Mouse (Mus musculus): ENCODE measurements around the gene Pop4. TPM values are rescaled to one million over a fixed set of nuclear protein-coding genes. Genes with fewer than 3 reads are reported as not detected.
A peak's percentile ranks its signal among the peaks of the same experiment; 100 is the strongest.

The Pop4 gene
- polyA plus RNA-seq, 1 experiment from 2014 or later = 33.3 TPM

GRCm38 (mm10) chr7:38242417-38242816 is 28.8 kb downstream of the Pop4 start:
- Histone ChIP-seq H3K9ac (no peak overlapping the region), H3K9me3 (replicated peaks) (no peaks in the 10 kb centered on the region), H3K4me1 (replicated peaks) (no peaks in the 10 kb centered on the region), H3K27me3 (no peaks in the 10 kb centered on the region), H3K36me3 (no peaks in the 10 kb centered on the region), H3K4me3 (no peak overlapping the region), H3K4me2 (no peak overlapping the region), H3K27ac (no peak overlapping the region)
- 74% methylated on average over 4 of the region's 4 CpGs for WGBS
- no peak for ATAC-seq (replicated peaks; ENCODE audit: insufficient number of reproducible peaks, insufficient read depth, low FRiP score, low read depth)

GRCm38 (mm10) chr7:38237140-38237539 is 34.1 kb downstream of the Pop4 start:
- Histone ChIP-seq H3K36me3 (no peaks in the 10 kb centered on the region), H3K9me3 (replicated peaks) (no peaks in the 10 kb centered on the region), H3K27ac (no peak overlapping the region), H3K4me3 (no peak overlapping the region), H3K27me3 (no peaks in the 10 kb centered on the region), H3K4me1 (replicated peaks) (no peaks in the 10 kb centered on the region), H3K4me2 (no peak overlapping the region), H3K9ac (no peak overlapping the region)
- no peak for ATAC-seq (replicated peaks; ENCODE audit: insufficient number of reproducible peaks, insufficient read depth, low FRiP score, low read depth)

DNA sequence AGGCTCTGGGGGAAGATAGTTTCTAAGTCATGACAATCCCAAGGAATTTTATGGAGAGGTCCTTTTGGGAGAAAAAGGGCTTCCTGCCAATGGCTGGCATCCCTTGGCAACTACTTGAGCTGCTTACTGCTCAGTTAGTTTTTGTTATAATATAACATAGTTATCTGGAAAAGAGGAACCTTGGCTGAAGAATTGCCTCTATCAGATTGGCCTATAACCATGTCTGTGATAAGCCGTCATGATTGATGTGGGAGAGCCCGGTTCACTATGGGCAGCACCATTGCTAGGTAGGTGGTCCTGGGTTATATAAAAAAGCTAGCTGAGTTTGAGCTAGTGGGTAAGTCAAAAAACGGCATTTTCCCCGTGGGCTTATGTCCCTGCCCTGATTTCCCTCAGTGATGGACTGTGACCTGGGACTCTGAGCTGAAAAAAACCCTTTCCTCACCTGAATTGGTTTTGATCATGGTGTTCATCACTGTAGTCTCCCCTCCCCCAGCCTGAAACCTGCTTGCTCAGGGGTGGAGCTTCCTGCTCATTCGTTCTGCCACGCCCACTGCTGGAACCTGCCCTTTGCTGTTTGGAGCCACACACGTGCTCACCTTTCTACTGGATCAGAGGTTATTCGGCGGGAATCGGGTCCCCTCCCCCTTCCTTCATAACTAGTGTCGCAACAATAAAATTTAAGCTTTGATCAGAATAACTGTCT is 34.7 kb downstream of the Pop4 start:
- H3K27me3 ChIP-seq = no peaks in the 10 kb centered on the region
- 35% methylated on average over 11 of the region's 11 CpGs for WGBS
- ATAC-seq (replicated peaks; ENCODE audit: insufficient number of reproducible peaks, insufficient read depth, low FRiP score, low read depth) = no peak
- H3K4me3 ChIP-seq = no peak overlapping the region
- H3K9me3 ChIP-seq (replicated peaks) = no peaks in the 10 kb centered on the region
- H3K4me1 ChIP-seq (replicated peaks) = no peaks in the 10 kb centered on the region
- H3K4me2 ChIP-seq = no peak overlapping the region
- no peak overlapping the region for H3K27ac ChIP-seq
- H3K36me3 ChIP-seq = no peaks in the 10 kb centered on the region
- no peak overlapping the region for H3K9ac ChIP-seq

DNA sequence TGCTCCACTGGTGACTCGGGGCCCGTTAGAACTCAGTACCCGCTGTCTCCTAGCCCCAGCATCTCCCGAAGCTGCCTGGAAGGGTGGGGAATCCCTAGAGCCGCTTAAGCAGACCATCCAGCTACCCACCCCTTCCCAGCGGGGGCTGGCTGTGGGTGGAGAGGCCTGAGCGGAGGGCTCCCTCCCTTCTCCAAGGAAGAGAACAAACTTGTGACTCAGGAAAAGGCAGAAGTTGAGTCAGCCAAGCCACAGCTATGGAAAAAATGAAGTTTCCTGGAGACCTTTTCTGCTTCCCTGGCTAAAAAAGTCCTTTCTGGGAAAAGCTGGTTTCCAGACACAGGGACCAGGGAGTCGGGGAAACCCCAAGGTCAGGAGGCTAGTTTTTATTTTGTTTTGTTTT is 40.9 kb downstream of the Pop4 start:
- H3K4me3 ChIP-seq = no peak overlapping the region
- H3K9me3 ChIP-seq (replicated peaks) = no peaks in the 10 kb centered on the region
- H3K4me2 ChIP-seq = no peak overlapping the region
- 15% methylated on average over 8 of the region's 8 CpGs for WGBS
- H3K36me3 ChIP-seq = no peaks in the 10 kb centered on the region
- peaks cover 7% of the 10 kb centered on the region; the same call in 1 of the 2 replicates for H3K27me3 ChIP-seq
- no peak overlapping the region for H3K9ac ChIP-seq
- no peak for ATAC-seq (replicated peaks; ENCODE audit: insufficient number of reproducible peaks, insufficient read depth, low FRiP score, low read depth)
- H3K27ac ChIP-seq = 0 out of 2 replicates have a peak overlapping the region, but pooled peaks have one; percentile 12
- peaks cover 25% of the 10 kb centered on the region for H3K4me1 ChIP-seq (replicated peaks)

GRCm38 (mm10) chr7:38228329-38228728 is 42.9 kb downstream of the Pop4 start:
- H3K27ac ChIP-seq = peak overlapping the region; percentile 10; the same call in 1 of the 2 replicates
- H3K4me2 ChIP-seq = peak overlapping the region; percentile 88
- peaks cover 28% of the 10 kb centered on the region for H3K4me1 ChIP-seq (replicated peaks)
- 26% methylated on average over 8 of the region's 8 CpGs for WGBS
- H3K4me3 ChIP-seq = peak overlapping the region; percentile 83
- H3K9ac ChIP-seq = peak overlapping the region; percentile 82
- no peaks in the 10 kb centered on the region for H3K9me3 ChIP-seq (replicated peaks)
- no peaks in the 10 kb centered on the region for H3K36me3 ChIP-seq
- H3K27me3 ChIP-seq = peaks cover 7% of the 10 kb centered on the region; the same call in 1 of the 2 replicates
- no peak for ATAC-seq (replicated peaks; ENCODE audit: insufficient number of reproducible peaks, insufficient read depth, low FRiP score, low read depth)

DNA sequence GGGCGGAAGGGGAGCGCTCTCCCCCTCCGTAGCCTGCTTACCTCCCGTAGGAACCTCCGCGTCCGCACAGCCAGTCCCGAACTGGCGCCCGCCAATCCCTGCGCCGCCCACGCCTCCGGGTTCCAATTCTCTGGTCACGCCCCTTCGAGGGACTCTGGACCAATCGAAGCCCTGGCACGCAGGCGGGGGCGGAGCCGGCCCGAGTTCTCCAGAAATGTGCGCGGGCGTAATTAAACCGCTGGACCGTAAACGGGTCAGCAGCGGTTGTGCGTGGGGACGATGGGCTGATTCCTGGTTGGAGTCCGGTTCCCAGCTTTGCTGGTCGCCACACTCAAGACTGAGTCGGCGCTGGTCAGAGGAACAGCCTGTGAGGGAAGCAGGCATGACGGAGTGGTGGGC is 43.3 kb downstream of the Pop4 start, which contains the start of gene Plekhf1:
TSS of gene Plekhf1 (minus strand) at position 117 of the 399 bp plus-strand sequence.
- under 1% methylated on average over 36 of the region's 36 CpGs for WGBS
- Histone ChIP-seq H3K4me3 (peak within 1 kb of the TSS; percentile 83), H3K27ac (peak within 1 kb of the TSS; percentile 90), H3K36me3 (no peaks in the 10 kb centered on the region), H3K4me1 (replicated peaks) (peaks cover 28% of the 10 kb centered on the region), H3K4me2 (peak within 1 kb of the TSS; percentile 88), H3K9me3 (replicated peaks) (no peaks in the 10 kb centered on the region), H3K9ac (peak within 1 kb of the TSS; percentile 82), H3K27me3 (peaks cover 7% of the 10 kb centered on the region; the same call in 1 of the 2 replicates)
- ATAC-seq (replicated peaks; ENCODE audit: insufficient number of reproducible peaks, insufficient read depth, low FRiP score, low read depth) = peak; percentile 89

DNA sequence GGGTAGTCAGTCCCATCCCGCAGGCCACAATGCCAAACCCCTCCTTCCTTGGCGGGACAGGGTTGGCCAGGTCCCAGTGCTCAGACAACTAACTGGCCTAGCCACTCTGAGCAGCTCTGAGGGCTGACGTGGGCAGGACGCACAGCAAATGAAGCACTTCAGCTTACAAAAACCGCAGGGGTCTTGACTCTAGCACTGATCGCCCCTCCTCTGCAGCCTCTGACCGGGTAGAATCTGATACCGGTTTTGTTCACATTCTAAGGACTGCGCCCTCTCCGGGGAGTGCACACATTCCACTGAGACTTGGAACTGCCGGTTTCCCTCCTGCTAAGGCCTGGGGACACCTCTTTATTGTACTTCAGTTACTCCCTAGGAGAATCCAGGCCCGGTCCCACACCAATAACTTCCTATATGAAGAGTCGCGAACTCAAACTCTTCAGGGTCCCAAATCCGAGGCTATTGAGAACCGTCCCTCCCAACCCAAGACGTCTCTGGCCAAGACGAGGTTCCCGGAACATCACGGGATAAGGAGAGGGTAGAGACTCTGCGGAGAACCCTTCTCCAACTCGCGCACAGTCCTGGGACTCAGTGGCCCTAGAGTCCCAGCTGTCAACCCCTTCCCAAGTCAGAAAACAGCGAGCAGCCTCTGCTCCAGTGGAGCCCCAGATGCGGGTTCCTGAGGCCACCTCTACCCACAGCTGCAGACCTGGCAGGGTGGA is 43.9 kb downstream of the Pop4 start:
- Histone ChIP-seq H3K9ac (peak overlapping the region; percentile 82), H3K27me3 (peaks cover 7% of the 10 kb centered on the region; the same call in 1 of the 2 replicates), H3K36me3 (no peaks in the 10 kb centered on the region), H3K4me3 (peak overlapping the region; percentile 83), H3K9me3 (replicated peaks) (no peaks in the 10 kb centered on the region), H3K4me2 (peak overlapping the region; percentile 88), H3K27ac (peak overlapping the region; percentile 90), H3K4me1 (replicated peaks) (peaks cover 28% of the 10 kb centered on the region)
- under 1% methylated on average over 25 of the region's 25 CpGs for WGBS
- peak; percentile 51 for ATAC-seq (replicated peaks; ENCODE audit: insufficient number of reproducible peaks, insufficient read depth, low FRiP score, low read depth)

GRCm38 (mm10) chr7:38226226-38226625 is 45.0 kb downstream of the Pop4 start:
- Histone ChIP-seq H3K9me3 (replicated peaks) (no peaks in the 10 kb centered on the region), H3K4me2 (peak overlapping the region; percentile 88), H3K36me3 (peaks cover 5% of the 10 kb centered on the region), H3K9ac (no peak overlapping the region), H3K4me3 (peak overlapping the region; percentile 83; the same call in 1 of the 2 replicates), H3K27me3 (peaks cover 7% of the 10 kb centered on the region; the same call in 1 of the 2 replicates), H3K27ac (peak overlapping the region; percentile 90; the same call in 1 of the 2 replicates), H3K4me1 (replicated peaks) (peaks cover 28% of the 10 kb centered on the region)
- 83% methylated on average over 2 of the region's 2 CpGs for WGBS
- ATAC-seq (replicated peaks; ENCODE audit: insufficient number of reproducible peaks, insufficient read depth, low FRiP score, low read depth) = no peak

DNA sequence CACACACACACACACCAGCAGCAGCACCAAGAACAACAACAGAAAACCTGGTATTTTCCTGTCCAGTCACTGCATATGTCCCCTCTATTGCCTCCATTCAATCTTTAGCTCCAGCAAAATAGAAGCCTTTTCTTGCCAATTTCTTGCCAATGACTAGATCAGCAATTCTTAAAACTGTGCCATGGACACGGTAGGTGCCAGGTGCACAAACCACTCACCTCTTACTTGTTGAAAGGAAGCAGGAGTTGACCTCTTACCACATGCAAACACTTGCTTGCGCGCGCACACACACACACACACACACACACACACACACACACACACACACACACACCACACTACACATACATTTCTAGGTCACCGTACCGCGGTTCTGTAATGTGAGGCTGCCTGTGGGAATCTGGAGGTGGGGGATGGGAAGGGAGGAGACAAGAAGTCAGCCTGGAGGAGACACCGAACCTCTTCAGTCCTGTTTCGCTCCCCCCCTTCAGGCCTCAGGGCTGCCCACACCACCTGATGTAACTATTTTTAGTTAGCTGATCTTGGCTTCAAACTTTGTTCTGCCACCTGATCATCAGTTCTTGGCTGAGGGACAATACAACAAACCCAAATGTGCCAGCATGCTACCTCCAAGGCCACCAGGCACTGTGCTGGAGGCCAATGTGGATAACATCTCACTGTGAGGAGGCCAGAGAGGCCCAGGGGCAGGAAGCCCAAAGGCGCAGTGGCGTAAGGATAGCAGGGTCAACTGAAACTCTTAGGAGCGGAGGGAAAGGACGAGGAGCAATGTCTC is 46.5 kb downstream of the Pop4 start:
- H3K27me3 ChIP-seq = peaks cover 6% of the 10 kb centered on the region; the same call in 1 of the 2 replicates
- H3K9me3 ChIP-seq (replicated peaks) = no peaks in the 10 kb centered on the region
- H3K4me1 ChIP-seq (replicated peaks) = peaks cover 29% of the 10 kb centered on the region
- WGBS = 55% methylated on average over 13 of the region's 13 CpGs
- no peak overlapping the region for H3K9ac ChIP-seq
- peak overlapping the region; percentile 35 for H3K4me2 ChIP-seq
- peak; percentile 29 for ATAC-seq (replicated peaks; ENCODE audit: insufficient number of reproducible peaks, insufficient read depth, low FRiP score, low read depth)
- peak overlapping the region; percentile 82 for H3K27ac ChIP-seq
- peak overlapping the region; percentile 23; the same call in 1 of the 2 replicates for H3K4me3 ChIP-seq
- H3K36me3 ChIP-seq = peaks cover 16% of the 10 kb centered on the region

DNA sequence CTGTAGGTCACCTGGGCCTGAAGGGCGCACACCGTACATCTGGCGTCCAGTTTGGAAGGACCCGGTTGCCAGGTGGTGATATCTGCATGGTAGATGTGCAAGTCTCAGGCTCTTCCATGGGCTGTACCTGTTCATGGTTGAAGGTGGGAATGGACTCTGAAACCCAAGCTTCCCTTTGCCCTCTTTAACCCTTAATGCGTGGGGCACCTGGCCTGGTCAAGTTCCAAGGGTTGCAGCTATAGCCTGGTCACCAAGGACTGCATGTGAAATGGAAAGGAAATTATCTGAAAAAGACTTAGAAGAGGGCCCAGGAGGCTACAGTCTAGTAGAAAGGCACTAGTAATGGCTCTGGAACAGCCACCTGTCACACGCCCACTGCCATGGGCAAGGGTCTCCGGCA is 50.4 kb downstream of the Pop4 start:
- H3K36me3 ChIP-seq = peaks cover 18% of the 10 kb centered on the region
- no peak overlapping the region for H3K4me3 ChIP-seq
- no peak for ATAC-seq (replicated peaks; ENCODE audit: insufficient number of reproducible peaks, insufficient read depth, low FRiP score, low read depth)
- no peaks in the 10 kb centered on the region for H3K9me3 ChIP-seq (replicated peaks)
- WGBS = 94% methylated on average over 7 of the region's 7 CpGs
- H3K4me1 ChIP-seq (replicated peaks) = peaks cover 26% of the 10 kb centered on the region
- no peaks in the 10 kb centered on the region for H3K27me3 ChIP-seq
- no peak overlapping the region for H3K4me2 ChIP-seq
- H3K27ac ChIP-seq = no peak overlapping the region
- no peak overlapping the region for H3K9ac ChIP-seq

DNA sequence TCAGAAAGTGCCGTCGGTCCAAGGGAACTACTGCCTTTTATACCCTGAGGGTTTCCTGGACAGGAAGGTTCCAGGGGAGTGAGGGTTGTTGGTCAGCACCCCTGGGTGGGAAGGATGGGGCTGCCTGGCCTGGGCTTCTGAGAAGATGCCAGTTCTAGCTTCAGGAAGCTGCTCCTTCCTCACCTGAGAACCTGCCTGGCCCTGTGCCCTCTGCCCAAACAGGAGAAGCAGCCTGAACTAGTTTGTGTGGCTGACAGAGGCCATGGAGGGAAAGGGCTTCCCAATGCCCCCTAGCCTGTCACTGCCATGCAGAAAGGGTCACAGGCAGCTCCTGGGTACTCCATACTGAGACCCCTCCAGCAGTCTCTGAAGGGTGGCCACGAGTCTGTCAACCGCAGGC is 51.7 kb downstream of the Pop4 start:
- no peaks in the 10 kb centered on the region for H3K27me3 ChIP-seq
- no peak overlapping the region for H3K4me3 ChIP-seq
- peaks cover 18% of the 10 kb centered on the region for H3K36me3 ChIP-seq
- peaks cover 18% of the 10 kb centered on the region for H3K4me1 ChIP-seq (replicated peaks)
- no peak overlapping the region for H3K27ac ChIP-seq
- no peak for ATAC-seq (replicated peaks; ENCODE audit: insufficient number of reproducible peaks, insufficient read depth, low FRiP score, low read depth)
- WGBS = 86% methylated on average over 4 of the region's 4 CpGs
- no peak overlapping the region for H3K4me2 ChIP-seq
- no peak overlapping the region for H3K9ac ChIP-seq
- H3K9me3 ChIP-seq (replicated peaks) = no peaks in the 10 kb centered on the region

Measured in heart, embryonic 15.5 days (tissue).